Mouse (Mus musculus): ENCODE data around the gene Mtg2.

The Mtg2 gene

DNA sequence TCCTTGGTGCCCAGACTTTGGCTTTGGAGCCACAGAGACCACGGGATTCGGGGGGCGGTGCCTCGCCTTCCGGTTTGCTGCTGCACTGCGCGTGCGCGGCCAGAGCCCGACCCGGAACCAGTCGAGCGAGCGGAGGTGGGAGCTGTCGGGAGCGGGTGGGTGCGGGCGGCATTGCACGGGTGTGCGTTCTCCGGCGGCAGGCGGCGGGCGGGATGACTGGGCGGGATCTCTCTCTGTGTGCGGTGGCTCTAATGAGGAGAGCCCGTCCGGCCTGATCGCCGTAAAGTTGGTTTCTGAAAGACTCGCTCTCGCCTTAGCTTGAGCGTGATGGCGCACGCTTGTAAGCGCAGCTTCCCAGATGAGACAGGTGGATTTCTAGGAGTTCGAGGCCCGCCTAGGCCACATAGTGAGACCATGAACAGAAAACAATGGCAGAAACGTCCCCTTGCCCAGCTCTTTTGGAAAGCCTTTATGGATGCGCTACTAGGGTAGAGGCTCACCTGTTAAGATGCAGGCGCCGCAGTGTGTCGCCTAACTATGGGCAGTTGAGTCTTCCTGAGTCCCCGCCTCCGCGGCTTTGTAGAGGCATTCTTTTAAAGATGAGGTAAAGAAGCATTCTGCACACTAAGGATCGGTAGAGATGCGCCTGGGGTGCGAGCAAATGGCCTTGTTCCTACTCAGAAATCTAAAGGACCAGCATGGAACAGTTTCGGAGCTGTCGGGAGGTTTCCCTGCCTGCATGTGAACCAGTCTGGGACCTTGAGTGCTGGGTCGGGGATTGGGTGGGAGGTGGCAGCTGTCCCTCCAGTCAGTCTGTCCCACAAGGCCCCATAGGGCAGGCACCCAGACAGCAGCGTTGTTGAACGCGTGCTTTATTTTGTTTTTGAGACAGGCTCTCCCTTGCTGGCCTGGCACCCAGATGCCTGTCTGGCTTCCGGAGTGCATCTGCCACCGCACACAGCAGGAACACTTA lies at the start of gene Mtg2:
Mtg2 (plus strand) TSS at position 108 of the 973 bp plus-strand sequence.
- DNase-seq, result peak; percentile 99

DNA sequence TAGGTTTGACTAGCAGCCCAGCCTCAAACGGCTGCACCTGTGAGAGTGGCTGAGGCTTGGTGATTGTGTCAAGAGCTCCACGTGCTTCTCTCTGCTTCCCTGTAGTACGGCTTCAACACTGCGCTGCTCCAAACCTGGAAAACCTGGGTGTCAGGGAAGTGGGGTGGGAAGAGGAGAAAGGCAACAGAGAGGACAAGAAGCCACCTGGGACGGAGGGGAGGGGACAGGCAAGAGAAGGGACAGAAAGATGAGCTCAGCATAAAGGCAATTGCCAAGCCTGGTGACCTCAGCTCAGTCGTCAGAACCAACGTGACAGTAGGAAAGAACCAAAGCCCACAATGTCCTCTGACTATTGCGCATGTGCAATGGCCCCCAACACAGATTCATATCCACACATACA lies 49.5 kb upstream of the Mtg2 start:
- DNase-seq, result no peak

DNA sequence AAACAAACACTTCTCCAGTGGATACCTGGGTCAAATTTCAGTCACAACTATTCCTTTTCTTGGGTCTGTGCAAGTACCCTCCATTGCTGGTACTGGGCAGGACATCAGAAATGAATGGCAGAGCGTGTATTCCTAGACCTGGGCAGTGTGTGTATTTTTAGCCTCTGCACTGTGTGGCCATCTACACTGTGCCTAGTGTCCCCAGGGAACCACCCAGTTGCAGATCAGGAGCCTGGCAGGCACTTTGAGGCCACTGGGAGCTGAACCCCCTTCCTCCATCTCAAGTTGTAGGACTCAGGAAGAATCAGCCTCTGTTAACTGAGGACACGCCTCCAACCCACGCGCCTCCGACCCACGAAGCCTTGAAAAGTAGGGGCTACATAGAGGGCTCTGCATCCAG lies 47.6 kb upstream of the Mtg2 start:
- no peak for DNase-seq

DNA sequence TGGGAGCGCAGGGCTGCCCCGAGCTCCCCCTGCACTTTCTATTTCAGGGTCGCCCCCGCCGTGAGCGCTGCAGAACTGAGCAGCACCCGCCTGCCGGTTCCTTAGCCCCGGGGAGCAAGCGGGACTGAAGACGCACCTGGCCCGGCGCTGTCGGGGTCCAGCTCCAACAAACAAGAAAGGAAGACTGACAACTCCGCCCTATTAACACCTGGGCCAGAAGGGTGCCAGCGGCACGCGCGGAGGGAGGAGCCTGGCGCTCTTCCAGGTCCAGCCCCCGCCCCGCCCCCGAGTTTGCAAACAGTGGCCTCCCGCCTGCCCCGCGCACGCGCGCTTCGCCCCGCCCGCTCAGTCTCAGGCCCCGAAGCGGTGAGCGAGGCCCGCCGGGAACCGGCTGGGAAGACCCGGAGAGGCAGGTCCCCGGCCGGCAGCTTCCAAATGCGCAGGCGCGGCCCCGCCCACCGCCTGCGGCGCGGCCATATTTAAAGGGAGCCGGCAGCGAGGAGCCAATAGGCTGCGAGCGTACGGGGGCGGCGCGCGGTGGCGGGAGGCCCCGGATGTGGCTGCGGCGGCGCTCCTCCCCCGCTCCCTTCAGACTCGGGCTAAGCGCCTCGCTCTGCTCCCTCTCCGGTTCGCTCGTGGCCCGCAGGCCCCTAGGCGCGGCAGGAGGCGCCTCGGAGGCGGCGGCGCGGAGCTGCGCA lies 45.8 kb upstream of the Mtg2 start, which contains the start of gene Lsm14b:
Lsm14b (plus strand) TSS at position 587 of the 698 bp plus-strand sequence.
- peak; percentile 100 for DNase-seq

DNA sequence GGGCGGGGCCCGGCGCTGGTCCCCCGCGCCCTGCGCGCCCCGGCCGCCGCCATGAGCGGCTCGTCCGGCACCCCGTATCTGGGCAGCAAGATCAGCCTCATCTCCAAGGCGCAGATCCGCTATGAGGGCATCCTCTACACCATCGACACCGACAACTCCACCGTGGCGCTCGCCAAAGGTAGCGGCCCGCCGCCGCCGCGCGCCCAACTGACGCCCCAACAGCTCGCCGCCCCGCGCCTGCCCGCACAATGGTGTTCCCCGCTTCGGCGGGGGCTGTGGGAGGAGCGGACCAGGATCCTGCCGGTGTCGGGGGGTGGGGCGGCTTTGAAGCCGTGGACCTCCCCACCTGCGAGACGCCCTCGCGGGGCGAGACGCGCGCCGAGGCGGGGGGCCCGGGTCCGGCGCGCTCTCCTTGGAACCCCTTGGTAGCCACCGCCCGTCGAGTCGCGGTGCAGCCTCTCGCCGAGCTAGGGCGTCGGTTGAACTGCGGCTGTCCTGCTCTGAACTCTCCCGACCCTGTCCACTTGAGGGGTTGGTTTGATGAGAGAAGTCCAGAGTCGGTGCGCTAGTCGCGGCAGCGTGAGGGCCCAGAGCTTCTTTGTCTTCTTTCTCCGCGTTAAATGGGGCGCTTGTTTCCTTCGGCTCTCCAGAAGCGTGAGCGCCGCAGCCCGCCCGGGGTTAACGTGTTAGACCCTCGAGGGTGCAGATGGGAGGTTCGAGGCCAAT lies 45.1 kb upstream of the Mtg2 start:
- no peak for DNase-seq

DNA sequence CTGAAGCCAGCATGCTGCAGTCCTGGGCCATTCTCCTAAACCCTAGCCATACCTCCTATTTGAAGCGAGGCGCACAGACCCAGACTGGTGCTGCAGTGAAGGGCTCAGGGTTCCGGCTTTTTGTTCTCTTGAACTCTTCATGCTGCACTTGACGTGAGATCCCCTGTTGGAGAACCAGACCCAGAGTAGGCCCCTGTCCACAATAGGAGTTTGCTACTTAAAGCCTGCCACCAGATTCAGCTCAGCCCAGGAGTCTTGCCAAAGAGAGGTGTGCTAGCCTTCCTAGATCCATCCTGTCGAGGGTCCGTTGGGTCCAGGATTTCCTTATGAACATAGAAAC lies 44.6 kb upstream of the Mtg2 start:
- DNase-seq, result no peak

DNA sequence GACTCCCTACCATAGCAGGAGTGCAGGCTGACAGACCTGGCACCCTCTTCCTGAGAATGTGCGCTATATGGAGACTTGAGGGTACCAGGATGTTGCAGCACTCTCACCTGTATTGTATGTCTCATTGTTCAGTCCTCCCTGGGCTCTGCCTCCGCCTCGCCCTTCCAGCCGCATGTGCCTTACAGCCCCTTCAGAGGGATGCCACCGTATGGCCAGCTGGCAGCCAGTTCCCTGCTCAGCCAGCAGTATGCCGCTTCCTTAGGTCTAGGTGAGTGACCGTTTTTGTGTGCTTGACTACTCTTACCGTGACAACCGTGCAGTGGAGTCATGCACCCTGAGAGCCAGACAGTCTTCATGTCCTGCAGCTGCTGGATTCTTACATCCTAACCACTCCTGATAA lies 42.6 kb upstream of the Mtg2 start:
- no peak for DNase-seq

DNA sequence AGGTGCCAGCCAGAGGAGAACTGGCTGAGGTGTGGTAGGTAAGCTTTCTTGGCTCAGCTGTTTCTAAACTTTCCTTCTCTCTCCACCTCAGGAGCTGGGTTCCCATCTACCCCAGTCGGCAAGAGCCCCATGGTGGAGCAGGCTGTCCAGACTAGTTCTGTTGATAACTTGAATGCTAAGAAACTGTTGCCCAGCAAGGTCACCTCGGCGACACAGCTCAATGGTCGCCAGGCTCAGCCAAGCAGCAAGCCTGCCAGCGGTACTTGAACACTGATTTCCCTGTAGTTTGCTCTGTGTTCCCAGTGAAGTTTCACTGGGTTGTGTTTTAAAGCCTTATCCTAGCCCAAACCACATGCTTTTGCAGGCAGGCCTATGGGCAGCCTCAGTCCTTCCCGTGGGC lies 39.1 kb upstream of the Mtg2 start:
- DNase-seq, result no peak

DNA sequence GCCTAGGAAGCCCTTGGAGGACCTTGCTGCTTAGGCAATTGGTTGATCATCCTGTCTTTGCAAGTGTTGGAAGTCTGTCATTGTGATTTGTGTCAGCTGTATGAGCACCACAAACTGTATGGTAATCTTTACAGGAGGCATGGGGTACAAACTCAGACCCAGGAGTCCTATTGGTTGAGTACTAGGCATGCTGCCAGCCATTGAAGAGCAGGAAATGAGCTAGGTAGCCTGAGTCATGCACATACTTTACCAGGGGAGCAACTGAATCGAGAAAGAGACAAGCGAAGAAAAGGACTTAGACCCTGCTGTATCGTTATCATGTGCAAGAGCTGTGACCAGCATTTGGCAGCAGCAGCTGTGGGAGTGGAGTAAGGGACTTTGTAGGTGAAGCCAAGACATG lies 37.5 kb upstream of the Mtg2 start:
- no peak for DNase-seq

DNA sequence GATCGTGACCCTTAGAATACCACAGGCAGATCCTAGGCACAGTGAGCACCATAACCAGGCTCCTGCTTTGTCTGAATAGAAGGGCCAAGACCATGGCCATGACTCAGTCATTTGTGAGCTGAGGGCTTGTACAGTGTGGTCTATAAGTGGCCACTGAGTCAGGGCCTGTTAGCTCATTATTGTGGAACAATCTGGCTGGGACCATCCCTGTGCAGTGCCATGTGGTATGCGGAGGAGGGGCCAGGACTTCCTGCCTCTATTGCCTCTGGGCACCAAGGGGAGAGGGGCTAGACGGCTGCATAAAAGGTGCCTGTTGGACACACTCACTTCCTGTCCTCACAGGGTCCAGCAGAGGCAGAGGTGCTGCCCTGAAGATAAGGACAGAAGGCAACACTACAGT lies 36.4 kb upstream of the Mtg2 start:
- DNase-seq, result no peak

DNA sequence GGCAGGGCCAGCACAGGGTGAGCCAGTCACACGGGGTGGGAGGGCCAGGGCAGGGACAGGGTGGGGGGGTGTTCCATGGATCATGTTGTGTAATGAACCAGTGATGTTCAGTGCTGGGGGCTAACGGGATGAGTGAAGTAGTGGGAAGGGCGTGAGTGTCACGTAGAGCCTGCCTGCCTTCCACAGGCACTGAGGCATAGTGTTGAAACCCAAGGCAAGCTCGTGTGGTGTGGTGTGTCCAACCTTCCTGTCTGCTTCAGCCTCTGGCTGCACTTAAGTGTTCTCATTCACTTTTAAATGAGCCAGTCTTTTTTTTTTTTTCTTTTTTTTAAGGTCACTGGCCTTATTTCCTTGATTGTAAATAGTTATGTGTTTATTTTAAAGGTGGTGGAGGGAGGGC lies 35.6 kb upstream of the Mtg2 start:
- no peak for DNase-seq

DNA sequence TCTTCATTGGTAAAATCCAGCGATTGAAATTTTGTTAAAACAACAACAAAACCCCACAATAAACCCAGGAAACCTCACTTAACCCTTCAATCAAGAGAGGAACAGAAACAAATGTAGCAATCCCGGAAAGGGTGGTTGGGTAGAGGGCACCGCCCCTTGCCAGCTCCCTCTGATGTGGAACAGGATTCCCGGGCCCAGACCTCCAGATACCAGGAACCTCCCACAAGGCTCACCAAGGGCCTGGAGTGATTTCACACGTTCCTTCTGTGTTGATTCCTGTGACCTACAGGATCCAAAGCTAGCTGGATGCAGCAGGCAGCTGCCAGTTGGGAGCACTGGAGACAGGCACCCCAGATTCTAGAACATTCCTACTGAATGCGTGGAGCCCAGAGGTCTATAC lies 30.0 kb upstream of the Mtg2 start:
- DNase-seq, result no peak

DNA sequence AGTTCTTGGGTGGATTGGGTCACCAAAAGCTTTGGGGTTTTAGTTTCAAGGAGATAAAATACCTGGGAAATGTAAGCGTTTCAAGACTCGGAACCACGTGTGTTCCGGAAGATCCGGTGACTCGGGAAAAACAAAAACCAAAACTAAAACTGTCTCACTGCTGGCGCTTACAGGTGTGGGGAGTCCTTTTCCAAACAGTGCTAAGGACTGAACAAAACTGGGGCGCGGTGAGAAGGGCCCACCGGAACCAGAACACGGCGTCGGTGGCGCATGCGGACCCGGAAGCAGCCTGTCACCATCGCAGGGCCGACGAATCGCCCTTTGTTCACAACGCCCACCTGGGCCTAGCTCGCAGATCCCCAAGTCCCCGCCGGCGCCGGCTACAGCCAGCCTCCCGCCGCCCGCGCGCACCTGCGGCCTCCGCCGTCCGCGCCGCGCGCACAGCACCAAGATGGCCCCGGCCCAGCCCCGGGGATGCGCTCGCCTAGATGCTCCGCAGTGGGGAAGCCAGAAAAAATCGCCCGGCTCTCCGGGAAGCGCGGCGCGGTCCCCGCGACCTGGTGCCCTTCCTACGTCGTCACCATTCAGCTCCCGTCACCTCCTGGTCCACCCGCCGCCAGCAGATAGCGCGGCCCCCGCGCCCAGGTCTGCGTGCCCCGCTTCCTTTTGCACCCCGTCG lies 28.7 kb upstream of the Mtg2 start:
- DNase-seq, result peak; percentile 92

DNA sequence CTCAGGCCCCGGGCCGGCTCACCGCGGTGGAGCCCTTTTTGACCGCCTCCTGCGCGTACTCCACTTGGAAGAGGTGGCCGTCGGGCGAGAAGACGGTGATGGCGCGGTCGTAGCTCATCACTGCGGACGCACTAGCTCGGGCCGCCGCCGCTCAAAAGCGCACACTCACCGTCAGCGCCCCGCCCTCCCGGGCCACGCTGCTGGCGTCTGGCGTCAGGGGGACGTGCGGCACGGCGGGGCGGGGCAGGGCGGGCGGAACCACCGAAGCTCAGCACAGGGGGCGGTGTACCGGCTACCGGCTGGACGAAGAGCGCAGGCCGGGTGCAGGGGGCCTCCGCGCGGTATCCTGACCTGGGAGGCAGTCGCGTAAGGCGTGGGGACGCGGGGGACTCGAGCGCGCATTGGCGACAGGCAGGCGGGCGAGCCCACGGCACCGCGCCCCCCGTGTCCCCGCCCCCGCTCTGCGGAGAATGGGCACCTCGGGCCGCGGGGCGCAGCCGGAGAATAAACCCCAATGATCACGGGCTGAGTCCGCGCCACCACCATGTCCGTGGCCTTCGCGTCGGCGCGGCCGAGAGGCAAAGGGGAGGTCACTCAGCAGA lies 28.0 kb upstream of the Mtg2 start, which contains the start of the genes Psma7 and Ss18l1:
Psma7 (minus strand) TSS at position 178 of the 602 bp plus-strand sequence.
Ss18l1 (plus strand) TSS at position 254 of the 602 bp plus-strand sequence.
- DNase-seq, result peak; percentile 99

DNA sequence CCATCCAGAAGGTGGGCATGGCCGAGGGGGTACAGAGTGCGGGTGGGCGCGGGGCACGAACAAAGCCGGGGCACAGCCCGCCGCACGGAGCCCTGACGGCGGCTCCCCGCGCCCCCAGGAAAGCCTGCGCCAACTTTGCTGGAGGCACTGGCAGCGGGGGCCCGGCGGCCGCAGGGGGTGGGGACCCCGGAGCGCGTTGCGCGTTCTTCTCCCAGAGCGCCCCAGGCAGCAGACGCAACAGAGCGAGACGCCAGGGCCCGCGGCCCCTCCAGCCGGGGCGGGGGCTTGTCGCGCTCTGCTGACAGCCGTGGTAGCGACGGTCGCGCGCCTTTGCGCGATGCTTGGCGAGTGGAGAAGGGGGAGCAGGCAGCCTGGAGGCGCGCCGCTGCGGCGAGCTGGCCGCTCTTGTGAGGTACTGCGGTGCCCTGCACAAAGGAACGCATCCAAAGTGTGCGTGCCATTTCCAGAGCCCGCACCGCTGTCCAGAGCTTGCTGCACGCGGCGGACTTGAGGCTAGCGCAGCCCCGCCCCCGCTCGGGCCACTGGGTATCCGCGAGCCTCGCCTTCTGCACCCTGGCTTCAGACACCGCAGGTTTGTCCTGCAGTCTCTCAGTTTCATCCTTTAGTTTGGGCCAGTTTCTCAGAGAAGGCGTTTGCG lies 27.4 kb upstream of the Mtg2 start:
- DNase-seq, result no peak

DNA sequence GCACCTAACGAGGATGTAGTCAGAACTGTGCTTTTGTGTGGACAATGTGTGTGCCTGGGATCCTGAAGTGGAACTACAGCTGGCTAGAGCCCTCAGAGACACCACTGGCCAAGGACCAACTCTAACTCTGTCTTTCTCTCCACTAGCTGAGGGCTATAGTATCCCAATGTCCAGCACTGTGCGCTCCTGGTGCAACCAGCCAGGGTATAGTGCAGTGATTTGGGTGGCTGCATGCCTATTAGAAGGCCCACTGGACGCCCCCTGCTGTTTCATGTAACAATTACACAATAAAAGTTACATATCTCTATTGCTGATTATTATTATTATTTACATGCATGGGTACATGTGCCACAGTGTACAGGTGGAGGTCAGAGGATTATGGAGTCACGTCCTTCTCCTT lies 25.1 kb upstream of the Mtg2 start:
- no peak for DNase-seq

DNA sequence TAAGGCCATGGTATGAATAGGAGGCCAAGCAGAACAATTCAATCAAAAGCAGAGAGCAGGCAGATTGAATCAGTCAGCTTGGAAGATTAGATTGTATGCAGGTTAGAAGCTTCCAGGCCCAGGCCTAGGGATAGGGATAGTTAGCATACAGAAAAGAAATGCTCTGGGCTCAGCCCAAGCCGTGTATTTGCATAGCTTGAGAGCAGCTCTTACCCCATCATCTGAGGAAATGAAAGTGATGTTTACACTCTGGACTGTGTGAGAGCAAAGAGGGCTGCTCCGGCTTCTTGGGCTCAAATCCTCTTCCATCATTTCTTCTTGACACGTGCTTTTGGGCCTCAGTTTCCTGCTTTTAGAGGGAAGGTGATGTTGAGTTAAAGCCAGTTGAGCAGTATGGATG lies 22.8 kb upstream of the Mtg2 start:
- no peak for DNase-seq

DNA sequence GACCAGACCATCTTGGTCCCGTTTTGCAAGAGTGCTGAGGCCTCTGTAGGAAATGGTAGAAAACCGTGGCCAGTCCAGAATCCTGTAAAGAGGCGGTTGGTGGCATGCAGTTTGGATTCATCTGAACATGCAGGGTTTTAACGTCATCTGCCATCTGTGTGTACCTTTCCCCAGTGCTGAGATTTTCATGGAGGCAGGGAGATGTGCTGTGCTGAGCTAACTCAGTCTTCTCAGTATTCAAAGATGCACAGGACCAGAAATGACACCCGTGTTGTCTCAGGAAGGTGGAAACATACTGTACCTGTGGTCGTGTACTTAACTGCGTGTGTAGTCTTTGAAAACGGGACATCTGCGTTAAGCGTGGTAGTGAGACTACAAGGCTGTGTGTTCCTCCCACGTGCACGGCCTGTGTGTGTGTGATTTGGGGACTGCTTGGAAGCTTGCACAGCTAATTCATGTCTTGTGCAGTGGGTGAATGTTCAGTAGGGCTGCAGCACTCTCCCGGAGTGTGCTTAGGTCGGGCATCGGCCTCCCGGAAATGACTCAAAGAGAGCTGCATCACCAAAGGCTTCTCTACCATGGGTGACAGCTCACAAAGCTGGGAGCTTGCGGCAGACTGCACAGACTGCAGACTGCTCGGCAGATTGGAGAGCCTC lies 22.3 kb upstream of the Mtg2 start:
- no peak for DNase-seq

DNA sequence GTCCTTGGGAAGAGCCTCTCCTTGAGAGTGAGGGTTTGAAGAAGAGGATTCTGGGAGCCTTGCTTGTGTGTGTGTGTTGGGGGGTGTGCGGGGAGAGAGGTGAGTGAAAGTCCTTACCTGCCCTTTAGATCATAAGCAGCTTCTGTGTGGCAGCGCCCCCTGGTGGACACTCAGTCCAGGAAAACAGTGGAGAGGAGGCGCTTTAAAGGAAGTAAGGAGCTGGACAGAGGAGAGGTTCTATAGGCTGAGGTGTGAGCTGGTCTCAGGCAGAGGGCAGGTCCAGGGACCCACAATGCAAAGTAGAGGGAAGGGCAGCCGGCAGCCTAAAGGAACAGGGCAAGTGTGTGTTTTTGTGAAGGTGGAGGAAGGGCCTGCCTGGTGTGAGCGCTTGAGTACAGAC lies 19.4 kb upstream of the Mtg2 start:
- DNase-seq, result peak; percentile 94

DNA sequence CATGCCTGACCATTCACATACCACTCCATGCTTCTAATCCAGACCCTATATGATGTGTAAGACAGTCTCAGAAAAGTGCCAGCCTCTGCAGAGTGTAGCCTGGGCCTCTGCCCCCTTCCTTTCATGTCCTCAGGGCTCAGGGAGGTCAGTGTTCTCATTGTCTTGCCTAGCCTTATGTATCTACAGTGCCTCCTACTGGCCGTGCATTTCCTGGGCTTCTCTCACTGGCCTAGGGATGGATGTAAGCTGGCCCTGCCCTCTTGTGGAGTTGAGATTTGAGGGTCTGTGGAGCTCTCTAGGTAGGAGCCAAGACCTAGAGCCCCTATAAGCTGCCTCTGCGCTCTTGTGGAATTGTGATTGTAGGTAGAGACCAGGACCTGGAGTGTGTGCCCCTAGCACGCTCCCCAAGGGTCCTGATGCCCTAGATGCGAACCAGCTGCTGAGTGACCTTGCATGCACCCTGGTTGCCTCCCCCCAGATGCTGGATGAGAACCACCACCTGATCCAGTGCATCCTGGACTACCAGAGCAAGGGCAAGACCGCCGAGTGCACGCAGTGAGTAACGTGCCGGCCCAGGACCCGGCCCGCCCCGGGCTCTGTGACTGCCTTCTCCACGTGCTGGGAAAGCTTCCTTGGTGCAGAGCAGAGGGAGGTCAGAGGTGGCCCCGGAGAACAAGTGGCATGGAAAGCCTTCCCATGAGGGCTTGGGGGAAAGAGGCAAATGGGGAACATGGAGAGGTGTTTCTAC lies 18.2 kb upstream of the Mtg2 start:
- DNase-seq, result peak; percentile 91

All from heart, adult 11 months (tissue).